Mouse (Mus musculus) thymus, postnatal 36 days (tissue): Measurements from ENCODE around the gene Fxyd7.

Experiments
- DNase-seq, 2 experiments: peaks; one replicate each; pipeline ENCODE4 v3.0.0; 2022; ENCODE audit warnings: mixed read lengths in 2 of 2

The Fxyd7 gene

GRCm38 (mm10) chr7:31000505-31001020, 50.7 kb downstream of the Fxyd7 start:
- DNase-seq = peak; percentile 20 to 27

- DNase-seq = no peak
These were observed 54.8 kb downstream of the Fxyd7 start for GRCm38 (mm10) chr7:30996491-30996890.

GRCm38 (mm10) chr7:30993986-30994385, 57.3 kb downstream of the Fxyd7 start:
- DNase-seq = no peak
